Mouse (Mus musculus): ENCODE results near the gene Nkiras2.
"Not testable (repeated sequence)": the region's sequence is repeated elsewhere in the genome, so short reads cannot be mapped to it uniquely, and the experiment has no call there.

Gene Nkiras2

DNA sequence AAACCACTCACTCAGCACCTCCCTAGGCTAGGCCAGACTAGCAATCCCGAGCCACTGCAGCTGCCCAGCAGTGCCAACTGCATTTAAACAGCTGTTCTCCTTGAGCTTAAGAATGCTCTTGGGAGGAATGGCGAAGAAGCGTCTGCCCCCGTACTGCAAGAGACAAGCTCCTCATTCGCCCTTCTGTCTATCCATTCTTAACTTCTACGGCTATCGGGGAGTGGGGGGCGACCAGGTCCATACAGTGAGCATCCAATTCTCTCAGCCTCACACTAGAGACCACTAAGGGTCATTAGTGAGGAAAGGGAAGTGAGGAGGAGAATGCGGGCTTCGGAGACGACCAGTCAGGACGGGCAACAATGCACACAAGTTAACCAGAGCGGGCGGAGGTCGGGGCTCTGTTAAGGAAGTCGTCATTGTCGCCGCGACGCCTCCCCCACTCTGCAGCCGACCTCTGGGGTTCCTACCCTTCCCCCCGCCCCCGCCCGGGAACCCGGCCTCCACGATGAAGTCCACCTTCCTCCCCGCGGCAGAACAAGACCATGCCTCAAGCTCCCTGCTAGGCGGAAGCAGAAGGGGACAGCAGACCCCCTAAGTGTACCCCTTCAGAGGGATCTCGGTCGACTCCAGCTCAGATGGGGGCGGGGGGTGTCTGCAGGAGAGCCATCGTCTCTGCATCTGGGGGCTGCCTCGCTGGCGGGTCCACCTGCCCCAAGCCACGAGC lies at the start of gene Nkiras2:
Gene Nkiras2 (plus strand): TSS at position 484 of the 724 bp plus-strand sequence.
- DNase-seq: peak; percentile 77

DNA sequence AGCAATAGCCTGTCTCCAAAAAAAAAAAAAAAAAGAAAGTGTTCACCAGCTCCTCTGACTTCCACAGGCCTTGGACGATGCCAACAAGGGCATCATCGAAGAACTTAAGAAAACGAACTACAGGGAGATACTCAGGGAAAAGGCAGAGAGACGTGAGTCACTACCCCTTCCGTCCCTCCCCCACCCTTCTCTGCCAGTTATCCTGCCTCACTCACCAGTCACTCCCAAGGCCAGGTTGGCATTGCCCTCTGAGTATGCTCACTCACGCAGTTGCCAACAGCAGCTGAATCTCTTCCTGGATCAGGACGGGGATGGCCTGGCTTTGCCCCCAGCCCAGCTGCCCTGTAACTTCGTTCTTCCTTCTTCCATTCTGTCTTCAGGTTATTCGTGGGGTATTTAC lies 49.3 kb upstream of the Nkiras2 start:
- no peak for DNase-seq

DNA sequence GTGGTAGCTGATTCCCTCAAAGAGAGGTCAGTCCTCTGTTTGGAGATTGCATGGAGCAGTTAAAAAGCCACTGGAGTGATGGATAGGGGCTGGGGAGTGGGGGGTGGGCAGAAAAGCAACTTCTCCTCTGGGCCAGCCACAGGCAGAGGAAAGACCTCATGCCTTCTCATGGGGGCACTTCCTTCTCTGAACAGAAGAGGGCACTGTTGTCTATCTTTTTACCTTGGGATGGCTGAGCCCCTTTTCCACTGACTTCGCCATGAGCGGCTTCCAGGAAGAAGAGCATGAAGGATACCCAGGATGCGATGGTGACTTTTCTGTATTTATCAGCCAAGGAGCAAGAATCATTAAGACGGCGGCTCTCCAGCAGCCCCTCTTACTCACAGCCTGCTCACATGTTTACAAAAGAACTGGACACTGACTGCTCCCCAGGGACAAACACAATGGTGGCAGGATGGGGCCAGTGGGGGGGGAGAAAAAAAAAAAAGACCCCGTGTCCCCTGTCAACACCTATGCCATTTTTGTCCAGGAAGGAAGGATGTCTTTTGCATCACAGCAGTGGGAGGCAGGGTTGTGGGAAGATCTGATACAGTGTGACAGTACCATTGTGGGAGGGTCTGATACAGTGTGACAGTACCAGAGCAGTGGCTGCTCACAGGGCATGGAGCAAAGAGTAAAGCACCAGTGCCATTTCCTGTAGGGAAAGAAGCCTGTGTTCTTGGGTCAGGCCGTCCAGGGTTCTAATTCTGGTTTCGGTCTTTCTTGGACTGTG lies 48.4 kb upstream of the Nkiras2 start:
- DNase-seq: peak; percentile 90

DNA sequence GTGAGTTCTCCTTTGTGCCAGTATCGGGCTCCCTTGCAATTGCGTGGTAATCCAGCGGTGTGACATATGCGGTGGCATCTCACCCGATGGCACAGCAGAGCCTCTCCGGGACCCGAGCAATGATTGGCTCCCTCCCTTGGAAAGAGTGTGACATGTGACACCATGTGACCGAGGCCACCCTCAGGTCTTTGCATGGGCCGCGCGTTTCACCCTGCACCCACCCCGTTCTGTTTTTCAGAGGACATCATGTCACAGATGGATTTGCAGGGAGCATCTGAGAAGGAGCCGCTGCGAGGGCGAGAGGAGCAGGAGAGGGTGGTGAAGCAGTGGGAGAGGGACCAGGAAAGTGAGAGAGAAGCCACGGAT lies 47.9 kb upstream of the Nkiras2 start:
- DNase-seq: peak; percentile 69

DNA sequence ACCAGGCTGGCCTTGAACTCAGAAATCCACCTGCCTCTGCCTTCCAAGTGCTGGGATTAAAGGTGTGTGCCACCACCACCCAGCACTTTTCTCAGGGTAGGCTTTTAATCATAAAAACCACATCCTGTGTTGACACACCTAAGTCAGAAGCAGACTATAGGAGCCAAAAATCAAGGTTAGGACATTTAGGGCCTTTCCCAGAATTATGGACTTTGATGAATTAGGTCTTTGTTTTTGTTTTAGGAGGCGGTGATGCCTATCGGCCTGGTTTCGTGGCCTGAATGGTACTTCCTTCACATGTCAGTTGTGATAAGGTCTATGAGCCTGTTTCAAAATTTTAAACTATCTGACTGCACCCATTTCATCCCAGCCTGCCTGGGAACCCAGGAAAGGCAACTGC lies 44.9 kb upstream of the Nkiras2 start:
- no peak for DNase-seq

DNA sequence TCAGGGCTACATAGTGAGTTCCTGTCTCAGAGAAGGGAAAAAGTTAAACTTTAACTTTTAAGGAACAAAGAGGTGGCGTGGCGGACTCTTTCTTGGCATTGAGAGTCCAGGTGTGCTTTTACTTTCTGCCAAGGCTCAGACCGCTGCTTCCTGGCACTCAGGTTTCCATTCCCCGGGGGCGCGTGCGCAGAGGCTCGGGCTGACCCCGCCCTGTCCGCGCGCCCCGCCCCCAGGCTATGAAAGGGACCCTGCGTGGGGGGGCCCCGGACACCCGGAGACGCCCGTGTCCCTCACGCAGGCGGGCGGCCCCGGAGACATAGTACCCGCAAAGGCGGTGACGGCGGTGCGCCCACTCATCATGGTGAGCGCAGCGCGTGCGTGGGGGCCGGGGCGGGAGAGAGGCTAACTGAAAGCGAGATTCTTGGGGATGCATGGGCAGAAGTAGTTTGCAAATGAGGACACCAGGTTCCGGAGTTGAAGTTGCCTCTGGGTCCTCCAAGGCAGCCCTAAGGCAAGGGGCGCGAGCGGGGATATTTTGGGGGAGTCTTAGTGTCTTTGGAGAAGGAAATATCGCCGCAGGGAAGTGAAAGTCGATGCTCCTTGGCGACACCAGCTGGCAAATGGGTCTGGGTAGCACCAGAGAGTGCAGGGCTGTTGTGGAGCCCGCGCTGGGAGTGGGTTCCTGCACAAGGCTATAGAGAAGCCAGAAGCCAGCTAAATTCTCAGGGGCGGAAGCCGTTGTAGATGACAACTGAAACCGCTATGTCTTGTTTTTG lies 44.1 kb upstream of the Nkiras2 start, which contains the start of gene Cnp:
Gene Cnp (plus strand): TSS at position 197 of the 776 bp plus-strand sequence.
- peak; percentile 82 for DNase-seq

DNA sequence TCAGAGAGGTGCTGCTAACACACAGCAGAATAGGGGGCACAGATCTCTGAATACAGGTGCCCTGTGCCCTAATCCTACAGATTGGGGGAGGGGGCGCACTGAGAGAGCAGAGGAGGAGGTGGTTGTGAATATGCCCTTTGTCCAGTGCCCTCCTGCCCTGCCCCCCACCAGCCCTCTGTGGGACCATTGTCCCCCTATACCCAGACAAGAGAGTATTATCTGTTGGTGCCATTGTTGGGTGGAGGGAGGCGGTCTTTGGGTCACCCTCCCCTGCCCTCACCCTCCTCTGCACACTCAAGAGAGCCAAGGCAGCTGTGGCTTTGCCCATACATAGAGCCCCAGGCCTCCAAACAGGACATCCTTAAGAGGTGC lies 43.6 kb upstream of the Nkiras2 start:
- peak; percentile 88 for DNase-seq

DNA sequence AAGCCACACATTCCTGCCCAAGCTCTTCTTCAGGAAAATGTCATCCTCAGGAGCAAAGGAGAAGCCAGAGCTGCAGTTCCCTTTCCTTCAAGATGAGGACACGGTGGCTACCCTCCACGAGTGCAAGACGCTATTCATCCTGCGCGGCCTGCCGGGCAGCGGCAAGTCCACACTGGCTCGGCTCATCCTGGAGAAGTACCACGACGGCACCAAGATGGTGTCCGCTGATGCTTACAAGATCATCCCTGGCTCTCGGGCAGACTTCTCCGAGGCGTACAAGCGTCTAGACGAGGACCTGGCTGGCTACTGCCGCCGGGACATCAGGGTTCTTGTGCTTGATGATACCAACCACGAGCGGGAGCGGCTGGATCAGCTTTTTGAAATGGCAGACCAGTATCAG lies 42.8 kb upstream of the Nkiras2 start:
- peak; percentile 14 for DNase-seq

DNA sequence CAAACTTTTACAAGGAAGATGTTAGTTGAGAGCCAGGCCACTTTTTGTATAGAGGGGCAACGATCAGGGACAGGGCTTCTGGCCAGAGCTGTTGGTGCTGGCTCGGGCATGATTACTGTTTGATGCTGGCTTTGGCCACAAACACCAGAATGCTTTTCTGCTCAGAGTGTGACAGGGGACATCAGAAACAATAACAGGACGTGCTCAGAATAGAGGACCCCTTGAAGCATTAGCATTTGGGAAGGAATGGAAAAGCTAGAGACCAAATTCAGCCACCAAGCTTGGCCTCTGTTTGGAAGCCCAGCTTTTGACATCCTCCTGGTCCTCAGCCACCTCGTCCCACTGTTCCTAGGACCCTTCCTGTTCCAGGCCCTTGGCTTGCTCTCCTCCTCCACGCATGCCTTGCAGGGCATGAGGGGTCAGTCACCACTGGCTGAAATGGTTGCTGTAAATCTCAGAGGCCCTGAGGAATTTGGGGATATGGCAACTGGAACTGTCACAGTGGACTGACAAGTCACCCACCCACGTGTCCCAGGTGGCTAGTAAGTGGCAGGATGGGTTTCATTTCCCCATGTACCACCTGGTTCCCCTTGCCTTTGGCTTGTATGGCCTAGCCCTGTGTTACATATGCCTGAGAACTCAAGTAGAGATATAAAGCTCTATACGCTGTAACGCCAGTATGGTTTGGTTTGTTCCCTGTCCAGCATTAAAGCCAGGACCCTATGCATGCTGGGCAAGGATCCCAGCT lies 41.0 kb upstream of the Nkiras2 start:
- DNase-seq: no peak

DNA sequence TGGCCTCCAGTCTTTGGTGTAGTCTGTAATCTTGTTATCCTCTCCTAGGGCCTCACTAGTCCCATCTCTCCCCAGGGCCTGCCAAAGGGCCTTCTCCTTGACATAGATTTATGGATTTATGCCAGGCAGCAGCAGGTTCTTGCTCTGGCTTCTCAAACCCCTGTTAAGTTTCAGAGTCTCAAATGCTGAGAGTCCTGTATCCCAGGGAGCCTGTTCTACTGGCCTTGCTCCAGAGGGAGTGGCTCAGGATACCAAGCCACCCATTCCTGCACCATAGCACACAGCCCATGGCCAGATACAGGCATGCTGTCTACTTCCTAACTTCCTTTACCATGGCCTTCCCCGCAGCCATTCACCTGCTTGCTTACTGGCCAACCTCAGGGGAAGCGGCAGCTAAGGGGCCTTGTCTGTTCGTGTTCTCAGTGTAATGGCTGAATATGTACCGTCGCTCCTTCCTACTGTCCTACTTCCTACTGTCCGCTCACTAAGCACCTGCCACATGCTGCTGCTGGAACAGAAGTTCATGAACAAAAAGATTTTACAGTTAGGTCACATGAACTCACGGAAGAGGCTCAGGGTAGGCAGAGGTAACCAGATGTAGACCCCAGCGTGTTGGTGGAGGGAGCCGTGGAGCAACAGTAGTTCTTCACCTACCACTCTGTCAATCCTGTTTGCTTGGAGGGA lies 39.8 kb upstream of the Nkiras2 start:
- DNase-seq: no peak

DNA sequence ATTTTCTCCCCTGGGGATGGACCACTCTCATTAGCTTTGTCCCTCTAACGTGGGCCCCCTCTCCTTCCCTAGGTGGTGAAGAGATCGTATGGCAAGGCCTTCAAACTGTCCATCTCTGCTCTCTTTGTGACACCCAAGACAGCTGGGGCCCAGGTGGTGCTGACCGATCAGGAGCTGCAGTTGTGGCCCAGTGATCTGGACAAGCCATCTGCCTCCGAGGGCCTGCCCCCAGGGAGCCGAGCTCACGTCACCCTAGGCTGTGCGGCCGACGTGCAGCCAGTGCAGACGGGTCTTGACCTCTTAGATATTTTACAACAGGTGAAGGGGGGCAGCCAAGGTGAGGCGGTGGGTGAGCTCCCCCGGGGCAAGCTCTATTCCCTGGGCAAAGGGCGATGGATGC lies 38.8 kb upstream of the Nkiras2 start:
- DNase-seq: no peak

DNA sequence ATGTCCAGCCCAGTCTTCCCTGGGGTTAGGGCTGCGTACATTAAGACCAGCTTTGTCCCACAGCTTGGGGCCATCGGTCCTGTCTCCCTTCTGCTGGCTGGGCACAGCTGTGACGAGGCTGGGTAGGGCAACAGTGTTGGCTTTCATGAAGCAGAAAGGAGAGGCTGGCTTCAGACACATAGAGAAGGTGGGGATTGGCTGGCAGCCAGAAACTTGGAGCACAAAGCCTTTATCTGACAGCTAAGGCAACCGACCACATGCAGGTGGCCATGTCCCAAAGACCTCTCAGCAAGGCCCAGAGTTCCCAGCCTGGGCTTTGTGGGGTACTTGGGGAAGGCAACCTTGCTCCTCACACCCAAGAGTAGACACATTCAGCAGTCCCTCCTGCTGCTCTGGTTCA lies 37.3 kb upstream of the Nkiras2 start:
- DNase-seq: peak; percentile 44

DNA sequence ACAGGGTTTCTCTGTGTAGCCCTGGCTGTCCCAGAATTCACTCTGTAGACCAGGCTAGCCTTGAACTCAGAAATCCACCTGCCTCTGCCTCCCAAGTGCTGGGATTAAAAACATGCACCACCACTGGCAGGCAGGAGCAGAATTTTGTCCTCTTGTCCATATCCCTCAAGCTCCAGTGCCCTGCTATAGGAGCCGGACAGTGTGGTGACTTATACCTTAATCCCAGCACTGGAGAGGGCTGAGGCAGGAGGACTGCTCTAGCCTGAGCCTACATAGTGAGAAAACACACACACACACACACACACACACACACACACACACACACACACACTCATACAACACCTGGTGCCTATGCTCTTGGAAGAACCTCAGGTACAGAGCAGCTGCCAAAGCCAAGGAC lies 36.6 kb upstream of the Nkiras2 start:
- not testable (repeated sequence) for DNase-seq

DNA sequence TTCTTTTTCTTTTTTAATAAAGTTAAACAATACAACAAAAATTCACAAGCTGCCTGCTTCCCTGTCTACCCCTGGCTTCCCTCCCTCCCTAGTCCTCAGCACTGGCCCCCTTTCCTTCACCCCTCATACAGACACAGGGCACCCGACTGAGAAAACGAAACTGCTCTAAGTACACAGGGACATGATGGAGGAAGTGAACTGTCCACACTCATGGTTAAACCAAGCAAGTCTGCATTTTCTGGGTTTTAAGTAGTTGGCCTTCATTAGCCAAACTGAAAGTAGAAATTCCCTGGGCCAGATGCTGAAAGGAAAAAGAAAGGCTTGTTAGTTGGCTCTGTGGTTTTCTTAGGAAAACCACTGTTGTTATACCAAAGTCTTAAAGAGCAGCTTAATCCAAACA lies 36.2 kb upstream of the Nkiras2 start:
- DNase-seq: no peak

DNA sequence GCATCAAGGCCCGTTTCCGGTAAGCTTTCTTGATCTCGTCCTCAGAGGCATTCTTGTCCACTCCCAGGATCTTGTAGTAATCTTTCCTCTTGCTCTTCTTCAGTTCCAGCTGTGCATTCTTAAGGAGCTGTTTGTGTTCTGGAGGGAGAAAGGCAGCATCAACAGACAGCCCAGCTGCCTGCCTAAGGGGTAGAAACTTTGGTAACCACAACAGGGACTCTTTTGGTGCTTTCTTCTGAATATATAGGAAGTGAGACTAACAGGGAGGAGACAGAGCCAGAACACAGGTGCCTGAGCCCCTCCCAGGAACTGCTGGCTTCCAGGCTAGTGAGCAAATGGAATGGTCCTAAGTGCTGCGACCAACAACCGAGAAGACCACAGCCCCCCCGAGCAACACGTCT lies 34.5 kb upstream of the Nkiras2 start:
- DNase-seq: no peak

DNA sequence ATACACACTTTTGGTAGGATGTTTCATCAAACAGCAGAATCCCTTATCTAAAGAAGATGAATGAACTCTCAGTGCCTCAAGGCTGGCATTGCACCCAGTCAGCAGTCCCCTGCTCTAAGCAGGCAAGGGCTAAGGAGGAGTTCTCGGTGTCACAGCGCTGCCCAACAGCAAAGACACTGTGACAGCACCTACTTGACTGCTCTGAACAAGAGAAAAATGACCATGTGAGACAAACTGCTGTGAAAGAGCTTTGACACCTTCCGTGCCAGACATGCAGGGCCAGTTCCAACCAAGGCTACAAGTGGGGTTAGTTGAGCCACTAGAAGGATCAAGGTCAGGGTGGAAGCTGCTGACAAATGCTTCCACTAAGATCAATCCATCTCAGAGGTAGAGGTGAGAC lies 33.9 kb upstream of the Nkiras2 start:
- no peak for DNase-seq

DNA sequence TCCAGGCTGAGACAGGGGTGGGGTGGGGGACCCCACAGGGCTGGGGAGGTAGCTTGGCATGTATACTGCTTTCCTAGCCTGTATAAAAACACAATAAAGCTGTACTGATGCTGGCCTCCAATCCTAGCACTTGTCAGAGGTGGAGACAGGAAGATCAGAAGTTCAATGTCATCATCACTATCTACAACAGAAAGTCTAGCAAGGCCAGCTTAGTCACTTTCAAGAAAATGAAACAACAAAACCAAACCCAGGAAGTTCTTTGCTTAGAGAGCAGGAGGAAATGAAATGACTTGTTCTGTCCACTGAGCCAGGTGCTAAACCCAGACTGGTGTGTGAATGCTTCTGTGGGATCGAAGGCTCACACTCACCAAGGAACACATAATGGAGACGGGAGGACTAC lies 30.6 kb upstream of the Nkiras2 start:
- no peak for DNase-seq

DNA sequence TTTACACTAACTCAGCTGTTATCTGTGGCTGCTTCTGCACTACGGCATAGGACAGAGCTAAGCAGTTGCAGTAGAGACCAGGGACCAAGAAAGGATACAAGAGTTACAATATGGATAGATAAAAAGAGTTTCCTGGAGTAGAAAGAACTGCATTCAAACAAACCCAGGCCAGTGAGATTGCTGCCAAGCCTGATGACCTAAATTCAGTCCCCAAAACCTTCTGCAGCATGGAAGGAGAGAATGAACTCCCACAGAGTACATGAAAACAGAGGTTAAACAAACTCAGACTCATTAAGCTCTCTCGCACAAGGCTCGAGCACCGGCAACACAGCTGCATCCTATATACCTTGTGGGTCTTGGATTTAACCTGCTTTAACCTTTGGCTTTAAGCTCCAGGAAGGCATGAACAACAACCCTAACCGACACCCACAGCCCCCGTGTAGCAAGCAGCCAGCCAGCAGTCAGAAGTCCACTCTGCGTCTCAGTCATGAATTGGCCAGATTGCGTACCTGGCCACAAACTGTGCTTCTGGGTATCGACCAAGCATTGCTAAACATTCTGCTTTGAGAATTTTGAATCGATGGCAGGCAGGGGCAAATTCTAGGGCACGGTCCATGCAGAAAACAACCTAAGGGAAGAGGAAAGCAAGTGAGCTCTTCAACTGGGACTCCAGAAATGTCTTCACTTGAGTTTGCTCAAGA lies 26.5 kb upstream of the Nkiras2 start:
- DNase-seq: no peak

DNA sequence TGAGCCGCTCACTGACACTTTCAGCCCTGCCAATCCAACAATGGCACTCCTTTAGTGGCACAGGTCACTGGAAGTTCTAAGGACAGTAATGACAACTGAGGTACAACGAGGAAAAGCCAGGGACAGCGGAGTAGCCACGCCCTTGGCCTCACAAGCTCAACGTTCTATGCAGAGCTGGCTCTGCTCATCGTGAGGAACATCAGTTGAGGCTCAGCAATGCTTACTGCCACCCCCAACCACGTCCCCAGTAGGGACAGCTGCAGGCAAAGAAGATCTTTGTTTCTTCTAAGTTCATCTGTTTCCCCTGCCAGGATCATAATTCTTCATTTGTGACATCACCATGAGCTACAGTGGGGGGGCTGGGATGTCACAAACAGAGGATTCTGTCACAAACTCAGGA lies 24.4 kb upstream of the Nkiras2 start:
- no peak for DNase-seq

DNA sequence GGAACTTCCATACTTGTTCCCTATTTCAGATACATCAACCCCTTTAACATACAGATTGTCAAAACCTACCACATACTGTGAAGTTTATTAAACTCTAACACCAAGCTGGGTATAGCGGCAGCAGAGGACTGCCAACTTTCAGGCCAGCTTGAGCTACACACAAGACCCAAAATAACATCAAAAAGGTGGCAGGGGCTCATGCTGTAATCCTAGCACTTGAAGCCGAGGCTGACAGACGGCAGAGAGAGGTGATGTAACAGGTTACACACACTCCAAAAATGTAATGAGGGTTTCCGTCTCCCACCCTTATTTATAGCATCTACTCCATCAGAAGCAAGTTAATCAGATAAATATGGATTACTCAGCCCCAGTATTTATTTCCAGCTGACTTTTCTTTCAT lies 23.5 kb upstream of the Nkiras2 start:
- no peak for DNase-seq

DNA sequence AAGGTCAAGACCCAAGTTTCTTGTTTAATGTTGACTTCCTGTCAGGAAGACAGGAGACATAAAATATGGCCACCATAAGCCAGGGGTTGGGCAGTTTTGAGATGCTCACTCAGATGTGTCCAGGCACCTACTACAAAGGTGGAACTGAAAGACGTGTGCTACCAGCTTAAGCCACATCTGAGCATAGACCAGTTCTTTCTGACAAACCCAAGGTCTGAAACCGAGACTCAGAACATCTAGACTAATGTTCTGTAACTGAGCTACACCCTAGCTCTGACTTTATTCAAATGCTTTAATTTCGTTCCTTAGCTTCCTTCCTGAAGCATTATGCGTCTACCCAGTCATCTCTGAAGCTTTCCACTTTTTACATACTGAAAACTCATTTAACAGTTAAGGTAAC lies 21.0 kb upstream of the Nkiras2 start:
- DNase-seq: no peak

DNA sequence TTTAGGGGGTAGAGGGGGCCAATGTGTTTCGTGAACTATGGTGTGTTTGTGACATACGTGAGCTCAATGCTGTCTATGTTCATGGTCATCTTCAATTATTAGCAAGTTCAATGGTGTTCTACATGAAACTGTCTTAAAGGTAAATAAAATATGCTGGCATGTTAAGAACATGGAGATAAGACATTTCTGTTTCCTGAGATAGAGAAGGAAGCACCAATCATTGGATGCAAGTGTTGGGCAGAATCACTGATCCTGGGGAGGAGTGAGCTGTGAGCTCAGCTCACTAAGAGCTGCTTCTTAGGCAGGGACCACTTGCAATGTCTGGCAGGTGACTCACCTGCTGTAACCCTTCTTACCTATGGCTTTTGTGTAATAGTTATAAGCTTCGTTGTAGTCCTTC lies 17.7 kb upstream of the Nkiras2 start:
- DNase-seq: no peak

Data from retina, postnatal 1 day (tissue).